Mouse (Mus musculus) intestine, embryonic 16.5 days (tissue): Measurements from ENCODE around the gene Kpna1. TPM values are rescaled to one million over a fixed set of nuclear protein-coding genes. Genes with fewer than 3 reads are reported as not detected.
"Not testable (repeated sequence)": the region's sequence is repeated elsewhere in the genome, so short reads cannot be mapped to it uniquely, and the experiment has no call there.

Experiments used
- ATAC-seq: fragments of 200-750 bp; cut with Nextera tagmentation; 2 replicates; pipeline ENCODE4 v1.8.0; 2017; ENCODE audit warnings: moderate TSS enrichment, moderate library complexity
- H3K27ac ChIP-seq: fragments of 300-500 bp; sonication (generic); 2 replicates; pipeline ENCODE4 v1.5.1; 2014; ENCODE audit warnings: mild to moderate bottlenecking, low read length
- H3K27me3 ChIP-seq: fragments of 300-500 bp; sonication (generic); replicated peaks from 2 replicates; pipeline ENCODE4 v1.6.1; 2014; ENCODE audit warnings: low read length, control low read depth, mixed read lengths; ENCODE audit not compliant: control insufficient read depth, insufficient read depth
- H3K36me3 ChIP-seq: fragments of 300-500 bp; sonication (generic); 2 replicates; pipeline ENCODE4 v1.6.1; 2014; ENCODE audit warnings: low read length, control low read depth; ENCODE audit not compliant: control insufficient read depth, insufficient read depth
- H3K4me1 ChIP-seq: fragments of 300-500 bp; sonication (generic); 2 replicates; pipeline ENCODE4 v1.6.1; 2014; ENCODE audit warnings: low read length, control low read depth, mixed read lengths; ENCODE audit not compliant: control insufficient read depth, insufficient read depth
- H3K4me2 ChIP-seq: fragments of 300-500 bp; sonication (generic); 2 replicates; pipeline ENCODE4 v1.6.1; 2014; ENCODE audit warnings: low read depth, low read length, control low read depth
- H3K4me3 ChIP-seq: fragments of 300-500 bp; sonication (generic); 2 replicates; pipeline ENCODE4 v1.5.1; 2014; ENCODE audit warnings: mild to moderate bottlenecking, low read length
- H3K9ac ChIP-seq: fragments of 300-500 bp; sonication (generic); 2 replicates; pipeline ENCODE4 v1.6.1; 2014; ENCODE audit warnings: low read depth, low read length
- H3K9me3 ChIP-seq: fragments of 300-500 bp; sonication (generic); 2 replicates; pipeline ENCODE4 v1.6.1; 2016; ENCODE audit warnings: low read length, control low read depth; ENCODE audit not compliant: control insufficient read depth
- WGBS: fragments of 180-500 bp; shearing (Covaris S2); extraction: QIAGEN DNeasy Blood & Tissue Kit; methylation state at CpG from one replicate; pipeline ENCODE4 v1.1.7; 2014; 5-methylcytosine and 5-hydroxymethylcytosine counted together
- polyA plus RNA-seq: library from polyadenylated mRNA; unstranded; fragments of >200 nt; fragmentation: Nextera tagmentation; extraction: Ambion mirVana; gene quantifications from 2 replicates; pipeline ENCODE4 v1.2.1, GENCODE M21; 2015

The Kpna1 gene
- 31.6 and 33.3 TPM in 2 replicates for polyA plus RNA-seq

DNA sequence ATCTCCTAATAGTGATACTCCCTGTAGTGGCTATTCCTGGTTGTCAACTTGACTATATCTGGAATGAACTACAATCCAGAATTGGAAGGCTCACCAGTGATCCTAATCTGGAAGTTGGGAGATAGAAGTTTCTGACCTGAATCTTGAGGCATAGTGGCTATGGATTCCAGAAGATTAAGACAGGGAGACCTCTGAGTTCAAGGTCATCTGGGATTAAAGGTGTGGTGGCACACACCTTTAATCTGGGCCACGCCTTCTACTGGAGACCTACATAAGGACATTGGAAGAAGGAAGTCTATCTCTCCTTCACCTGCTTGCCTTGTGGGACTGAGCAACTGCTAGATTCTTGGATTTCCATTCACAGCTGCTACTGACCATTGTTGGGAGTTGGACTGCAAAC lies at the start of gene Kpna1:
Kpna1 (plus strand) TSS at position 301 of the 400 bp plus-strand sequence.
- H3K9ac ChIP-seq, H3K4me1 ChIP-seq, H3K9me3 ChIP-seq, H3K4me2 ChIP-seq, H3K36me3 ChIP-seq, H3K4me3 ChIP-seq, ATAC-seq, H3K27me3 ChIP-seq, H3K27ac ChIP-seq: not testable (repeated sequence)
- WGBS, result 100% methylated on average over 1 of the region's 1 CpGs

DNA sequence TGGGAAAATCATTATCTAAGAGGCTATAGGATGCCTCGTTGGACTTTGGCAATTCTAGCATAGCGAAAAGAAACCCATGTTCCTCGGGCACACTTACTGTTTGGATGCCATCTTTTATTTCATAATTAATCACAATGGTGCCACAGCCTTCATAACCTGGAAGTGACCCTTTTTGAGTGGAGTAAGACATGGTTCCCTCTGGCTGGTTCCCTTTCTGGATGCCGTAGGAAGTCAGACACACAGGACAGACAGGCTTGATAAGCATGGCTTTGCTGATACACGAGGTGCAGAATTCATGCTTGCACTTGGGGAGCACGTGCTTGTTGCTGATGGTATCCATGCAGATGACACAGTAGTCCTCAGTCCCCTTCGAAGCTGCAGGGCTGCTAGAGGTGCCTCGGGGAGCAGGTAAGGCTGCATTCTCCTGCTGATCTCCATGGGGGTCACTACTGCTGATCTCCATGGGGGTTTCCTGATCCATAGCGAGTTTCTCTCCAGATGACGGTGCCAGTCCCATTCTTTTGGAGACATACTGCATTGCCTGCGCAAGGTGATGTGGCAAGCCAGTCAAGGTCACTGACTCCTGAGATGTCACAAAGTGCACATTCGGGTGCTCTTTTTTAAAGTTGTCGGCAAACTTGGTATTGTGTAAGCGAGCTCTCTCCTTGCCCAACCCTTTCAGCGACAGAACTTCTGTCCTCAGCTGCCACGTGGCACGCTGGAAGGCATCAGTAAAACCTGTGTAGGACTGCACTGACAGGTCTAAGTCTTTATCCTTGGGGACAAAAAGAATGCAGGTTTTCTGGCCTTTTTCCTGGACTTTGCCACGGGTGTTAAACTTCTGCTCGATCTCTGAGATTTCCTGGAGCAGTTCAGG lies 46.1 kb upstream of the Kpna1 start:
- Histone ChIP-seq H3K27ac (no peak overlapping the region), H3K4me3 (no peak overlapping the region), H3K4me2 (no peak overlapping the region), H3K27me3 (no peaks in the 10 kb centered on the region), H3K9me3 (no peaks in the 10 kb centered on the region), H3K4me1 (no peaks in the 10 kb centered on the region; the same call in 1 of the 2 replicates), H3K36me3 (no peaks in the 10 kb centered on the region), H3K9ac (no peak overlapping the region)
- ATAC-seq, result no peak
- WGBS, result 86% methylated on average over 19 of the region's 19 CpGs

DNA sequence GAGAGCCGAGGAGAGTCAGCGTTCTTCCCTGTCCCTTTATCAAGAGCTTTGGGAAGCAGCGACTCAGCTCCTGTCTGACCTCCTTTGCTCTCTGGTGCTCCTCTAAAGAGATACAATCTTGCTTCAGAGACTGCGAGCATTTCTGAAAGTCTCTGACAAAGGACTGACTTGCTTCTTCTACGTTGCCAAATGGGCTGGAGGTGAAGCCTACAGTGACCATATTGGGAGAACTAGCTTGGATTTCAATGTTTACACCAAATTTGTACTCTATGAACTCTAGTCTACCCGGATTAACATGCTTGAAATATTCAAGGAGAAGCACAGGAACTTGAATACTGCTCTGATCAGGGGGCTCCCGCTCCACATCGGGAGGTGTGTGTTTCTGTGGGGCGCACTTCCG lies 45.4 kb upstream of the Kpna1 start:
- Histone ChIP-seq H3K9me3 (no peaks in the 10 kb centered on the region), H3K4me3 (no peak overlapping the region), H3K4me1 (no peaks in the 10 kb centered on the region; the same call in 1 of the 2 replicates), H3K9ac (no peak overlapping the region), H3K4me2 (no peak overlapping the region), H3K27me3 (no peaks in the 10 kb centered on the region), H3K27ac (no peak overlapping the region), H3K36me3 (no peaks in the 10 kb centered on the region)
- ATAC-seq, result no peak
- WGBS, result 78% methylated on average over 10 of the region's 10 CpGs

DNA sequence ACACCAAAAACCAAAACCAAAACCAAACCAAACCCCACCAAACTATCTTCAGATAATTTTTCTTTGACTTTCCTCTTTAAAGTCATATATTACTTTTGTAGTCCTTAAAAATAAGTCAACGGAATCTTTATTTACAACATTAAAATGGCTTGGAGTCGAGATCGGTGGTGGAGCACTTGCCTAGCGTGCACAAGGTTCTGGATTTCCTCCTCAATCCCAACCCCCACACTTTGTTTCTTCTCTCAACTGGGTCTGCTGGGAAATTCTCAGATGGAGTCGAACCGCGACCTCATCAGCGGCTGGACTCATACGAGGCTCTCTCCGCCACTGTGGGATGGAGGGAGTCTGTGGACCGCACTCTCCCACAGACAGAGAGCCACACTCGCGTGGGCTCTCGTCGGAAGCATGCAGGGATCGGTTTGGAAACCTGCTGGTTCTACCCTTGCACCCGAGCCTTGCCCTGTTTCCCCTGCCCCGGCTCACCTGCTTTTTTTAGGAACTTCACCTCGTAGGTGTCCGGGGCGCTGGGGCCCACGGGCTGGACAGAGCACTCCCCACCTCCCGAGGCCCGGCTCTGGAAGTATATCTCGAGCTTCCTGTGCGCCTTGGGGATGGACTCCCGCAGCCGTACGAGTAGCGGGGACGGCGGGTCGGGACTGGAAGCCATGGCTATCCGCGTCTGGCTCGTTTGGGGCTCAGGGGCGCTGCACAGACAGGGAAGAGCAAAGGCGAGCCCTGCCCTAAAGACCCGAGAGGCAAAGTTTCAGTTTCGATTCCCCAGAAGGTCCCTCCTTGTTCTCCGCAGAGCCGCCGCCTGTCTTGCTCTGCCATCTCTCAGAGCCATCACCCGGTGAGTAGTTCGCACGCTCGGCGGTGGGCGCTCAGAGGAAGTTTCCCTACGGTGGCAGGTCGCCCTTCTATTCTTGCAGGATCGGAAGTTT lies 40.1 kb upstream of the Kpna1 start, which contains the start of the genes Parp9 and Dtx3l:
Parp9 (plus strand) TSS at position 260 of the 941 bp plus-strand sequence.
Dtx3l (minus strand) TSS at position 941 of the 941 bp plus-strand sequence.
- Histone ChIP-seq H3K27ac (peak within 1 kb of the TSS; percentile 74), H3K36me3 (no peaks in the 10 kb centered on the region), H3K4me1 (no peaks in the 10 kb centered on the region; the same call in 1 of the 2 replicates), H3K4me3 (peak within 1 kb of the TSS; percentile 76), H3K9me3 (no peaks in the 10 kb centered on the region), H3K27me3 (no peaks in the 10 kb centered on the region), H3K9ac (peak within 1 kb of the TSS; percentile 85), H3K4me2 (peak within 1 kb of the TSS; percentile 77)
- peak; percentile 86 for ATAC-seq
- 1% methylated on average over 52 of the region's 52 CpGs for WGBS

DNA sequence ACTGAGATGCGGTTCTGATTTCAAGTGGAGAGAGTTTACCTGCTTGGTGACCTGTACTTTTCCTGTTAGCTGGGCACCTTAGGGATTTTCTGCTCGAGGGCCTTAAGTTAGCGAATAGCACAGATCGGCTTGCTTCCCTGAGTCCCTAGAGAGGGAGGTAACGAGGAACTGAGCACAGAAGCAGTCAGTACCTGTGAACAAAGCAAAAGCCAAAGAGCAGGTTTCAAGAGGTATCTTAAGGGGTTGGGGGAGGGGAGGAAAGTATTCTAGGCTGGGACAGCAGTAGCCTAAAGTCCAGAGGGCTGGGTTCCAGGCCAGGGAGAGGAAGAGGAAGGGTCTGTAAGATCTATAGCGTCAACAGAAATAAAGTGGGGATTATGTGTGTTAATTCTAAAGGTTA lies 39.3 kb upstream of the Kpna1 start:
- Histone ChIP-seq H3K4me3 (peak overlapping the region; percentile 76), H3K36me3 (no peaks in the 10 kb centered on the region), H3K4me1 (no peaks in the 10 kb centered on the region; the same call in 1 of the 2 replicates), H3K27ac (peak overlapping the region; percentile 74), H3K9me3 (no peaks in the 10 kb centered on the region), H3K4me2 (peak overlapping the region; percentile 77), H3K9ac (peak overlapping the region; percentile 85), H3K27me3 (no peaks in the 10 kb centered on the region)
- WGBS, result 6% methylated on average over 6 of the region's 6 CpGs
- peak; percentile 62 for ATAC-seq

DNA sequence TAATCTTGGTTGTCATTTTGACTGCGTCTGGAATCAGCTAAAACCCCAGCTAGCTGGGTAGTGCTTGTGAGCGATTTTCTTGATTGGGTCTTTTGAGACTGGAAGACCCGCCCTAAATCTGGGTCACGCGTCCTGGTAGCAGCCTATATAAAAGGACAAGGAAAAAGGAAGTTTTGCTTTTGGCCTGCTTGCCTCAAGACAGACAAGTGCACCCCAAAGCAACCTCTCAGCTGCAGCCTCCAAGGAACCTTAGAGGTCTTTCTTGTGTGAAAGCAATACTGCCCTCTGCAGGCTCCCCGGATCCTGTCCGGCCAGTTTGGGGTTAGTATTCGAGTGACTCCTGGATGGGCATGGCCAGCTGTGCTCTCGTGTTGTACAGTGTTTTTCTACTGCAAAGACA lies 38.9 kb upstream of the Kpna1 start:
- H3K4me2 ChIP-seq, result peak overlapping the region; percentile 77
- ATAC-seq, result peak; percentile 78
- H3K27me3 ChIP-seq, result no peaks in the 10 kb centered on the region
- no peaks in the 10 kb centered on the region for H3K9me3 ChIP-seq
- 13% methylated on average over 9 of the region's 9 CpGs for WGBS
- peak overlapping the region; percentile 74 for H3K27ac ChIP-seq
- peak overlapping the region; percentile 76 for H3K4me3 ChIP-seq
- no peaks in the 10 kb centered on the region for H3K36me3 ChIP-seq
- H3K4me1 ChIP-seq, result no peaks in the 10 kb centered on the region; the same call in 1 of the 2 replicates
- H3K9ac ChIP-seq, result 0 out of 2 replicates have a peak overlapping the region, but pooled peaks have one; percentile 85

DNA sequence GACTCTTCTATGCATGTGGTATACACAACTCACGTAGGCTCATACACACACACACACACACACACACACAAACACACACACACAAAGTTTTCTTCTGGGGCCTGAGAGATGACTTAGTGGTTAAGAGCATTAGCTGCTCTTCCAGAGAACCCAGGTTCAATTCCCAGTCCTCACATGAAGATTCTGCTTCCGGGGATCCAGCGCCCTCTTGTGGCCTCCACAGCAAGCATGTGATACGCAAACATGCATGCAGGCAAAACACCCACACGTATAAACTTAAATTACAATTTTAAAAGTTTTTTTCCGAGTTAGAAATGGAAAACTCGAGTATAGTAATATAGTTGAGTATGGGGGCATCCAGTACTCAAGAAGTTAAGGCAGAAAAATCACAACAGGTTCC lies 37.2 kb upstream of the Kpna1 start:
- 84% methylated on average over 7 of the region's 7 CpGs for WGBS
- H3K27ac ChIP-seq, result no peak overlapping the region
- H3K9me3 ChIP-seq, result no peaks in the 10 kb centered on the region
- no peak overlapping the region for H3K4me2 ChIP-seq
- H3K9ac ChIP-seq, result no peak overlapping the region
- no peak for ATAC-seq
- no peaks in the 10 kb centered on the region; the same call in 1 of the 2 replicates for H3K4me1 ChIP-seq
- H3K36me3 ChIP-seq, result no peaks in the 10 kb centered on the region
- H3K27me3 ChIP-seq, result no peaks in the 10 kb centered on the region
- no peak overlapping the region for H3K4me3 ChIP-seq

DNA sequence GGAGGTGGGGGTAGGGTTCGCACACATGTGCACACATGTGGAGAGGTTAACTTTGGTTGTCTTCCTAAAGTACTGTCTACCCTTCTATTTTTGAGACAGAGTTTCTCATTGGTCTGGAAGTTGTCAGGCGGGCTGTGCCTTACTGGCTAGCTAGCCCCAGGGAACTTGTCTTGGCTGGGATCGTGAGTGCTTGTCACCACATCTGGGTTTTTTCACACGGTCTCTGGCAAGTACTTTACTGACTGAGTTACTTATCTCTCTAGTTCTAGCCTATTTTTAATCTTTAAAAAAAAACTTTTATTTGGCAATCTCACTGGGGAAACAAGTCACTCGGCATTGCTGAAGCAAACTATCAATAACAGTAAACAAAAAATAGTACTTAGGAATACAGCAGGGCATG lies 29.3 kb upstream of the Kpna1 start:
- ATAC-seq, result peak; percentile 73
- no peak overlapping the region for H3K4me2 ChIP-seq
- no peak overlapping the region for H3K27ac ChIP-seq
- peaks cover 3% of the 10 kb centered on the region; the same call in 1 of the 2 replicates for H3K36me3 ChIP-seq
- H3K9ac ChIP-seq, result no peak overlapping the region
- H3K9me3 ChIP-seq, result no peaks in the 10 kb centered on the region
- H3K27me3 ChIP-seq, result no peaks in the 10 kb centered on the region
- H3K4me1 ChIP-seq, result no peaks in the 10 kb centered on the region
- no peak overlapping the region for H3K4me3 ChIP-seq
- WGBS, result 73% methylated on average over 5 of the region's 5 CpGs

DNA sequence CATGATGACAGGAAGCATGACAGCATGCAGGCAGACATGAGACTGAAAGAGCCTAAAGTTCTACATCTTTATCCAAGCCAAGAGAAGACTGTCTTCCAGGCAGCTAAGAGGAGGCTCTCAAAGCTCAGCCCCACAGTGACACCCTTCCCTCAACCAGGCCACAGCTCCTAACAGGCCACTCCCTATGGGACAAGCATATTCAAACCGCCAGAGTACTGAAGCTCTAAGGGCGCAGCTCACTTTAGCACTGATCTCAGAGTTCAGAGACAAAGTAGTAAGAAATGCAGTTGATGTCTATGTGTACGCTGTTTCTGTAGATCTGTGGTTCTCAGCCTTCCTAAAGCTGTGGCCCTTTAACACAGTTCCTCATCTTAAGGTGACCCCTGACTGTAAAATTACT lies 27.3 kb upstream of the Kpna1 start:
- no peak overlapping the region for H3K4me2 ChIP-seq
- H3K4me3 ChIP-seq, result no peak overlapping the region
- H3K27ac ChIP-seq, result no peak overlapping the region
- 87% methylated on average over 3 of the region's 3 CpGs for WGBS
- no peaks in the 10 kb centered on the region for H3K9me3 ChIP-seq
- ATAC-seq, result no peak
- no peaks in the 10 kb centered on the region for H3K4me1 ChIP-seq
- no peaks in the 10 kb centered on the region for H3K27me3 ChIP-seq
- peaks cover 3% of the 10 kb centered on the region; the same call in 1 of the 2 replicates for H3K36me3 ChIP-seq
- no peak overlapping the region for H3K9ac ChIP-seq
